Mouse (Mus musculus): ENCODE measurements around the gene Agrn. TPM values are rescaled to one million over a fixed set of nuclear protein-coding genes. Genes with fewer than 3 reads are reported as not detected.

Agrn gene
- 227 and 301 TPM in 2 replicates for polyA plus RNA-seq (2012; rRNA removed)

DNA sequence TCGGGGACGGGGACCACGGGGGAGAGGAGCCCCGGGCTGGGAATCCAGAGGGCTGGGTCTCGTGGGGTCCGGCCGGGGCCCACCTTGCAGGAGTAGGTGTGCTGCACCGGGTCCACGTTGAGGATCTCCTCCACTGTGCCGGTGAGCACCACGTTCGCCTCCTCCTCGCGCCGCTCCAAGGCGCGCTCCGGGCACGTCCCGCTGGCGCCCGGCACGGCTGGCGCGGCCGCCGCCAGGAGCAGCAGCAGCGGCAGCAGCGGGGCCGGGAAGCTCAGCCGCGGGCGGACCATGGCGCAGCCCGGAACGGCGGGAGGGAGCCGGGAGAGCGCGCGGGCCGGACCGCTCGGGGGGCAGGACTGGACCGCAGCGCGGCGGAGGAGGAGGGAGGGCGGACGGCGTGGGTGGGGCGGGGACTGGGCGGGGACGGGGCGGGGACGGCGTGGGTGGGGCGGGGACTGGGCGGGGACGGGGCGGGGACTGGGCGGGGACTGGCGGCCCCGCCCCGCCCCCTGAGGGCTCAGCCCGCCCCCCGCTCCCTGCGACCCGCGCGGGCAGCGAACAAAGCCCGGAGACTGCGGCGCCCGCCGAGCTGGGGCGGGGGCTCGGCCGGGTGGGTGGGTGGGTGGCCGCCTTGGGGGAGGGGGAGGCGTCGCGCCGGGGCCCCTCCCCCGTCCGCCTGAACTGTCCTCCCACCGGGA lies at the start of gene Agrn:
Agrn (minus strand) TSS at position 358 of the 698 bp plus-strand sequence.

GRCm38 (mm10) chr4:156235808-156236533 lies 38.7 kb upstream of the Agrn start, which contains the start of gene Noc2l:
Gene Noc2l, plus strand, starts transcription at chr4:156236010.

DNA sequence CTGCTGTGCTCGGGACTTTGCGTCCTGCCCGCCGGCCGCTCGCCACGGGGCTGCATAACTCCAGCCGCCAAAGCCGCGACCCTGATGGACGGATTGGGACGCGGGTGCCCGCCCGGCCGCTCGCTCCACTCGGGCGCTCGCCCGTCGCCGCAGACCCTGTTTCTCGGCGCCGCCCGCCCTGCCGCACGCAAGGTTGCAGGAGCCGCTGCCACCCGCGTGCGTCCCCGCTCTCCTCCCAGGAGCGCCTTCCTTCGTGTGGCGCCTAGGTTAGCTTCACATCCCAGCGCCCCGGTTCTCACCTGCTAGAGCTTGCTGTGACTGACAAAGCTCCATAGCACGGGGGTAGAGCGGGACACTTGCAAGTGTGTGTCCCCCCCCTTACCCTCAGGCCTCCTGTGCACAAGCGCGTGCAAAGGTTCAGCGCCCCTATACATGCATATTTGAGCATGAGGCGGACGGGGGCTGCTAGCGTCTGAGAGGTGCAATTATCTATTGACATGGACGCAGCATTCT lies 37.5 kb upstream of the Agrn start, which contains the start of gene Plekhn1:
Plekhn1 (minus strand) TSS at position 157 of the 513 bp plus-strand sequence.

GRCm38 (mm10) chr4:156215649-156216048 lies 18.4 kb upstream of the Agrn start, which contains the start of gene Perm1:
Gene Perm1, plus strand, starts transcription at chr4:156215868.

GRCm38 (mm10) chr4:156203001-156203412 lies 5.7 kb upstream of the Agrn start, which contains the start of gene AW011738:
Gene AW011738, plus strand, starts transcription at chr4:156203304.

GRCm38 (mm10) chr4:156200623-156201475 lies 3.6 kb upstream of the Agrn start, which contains the start of gene Isg15:
Gene Isg15, minus strand, starts transcription at chr4:156200818.

DNA sequence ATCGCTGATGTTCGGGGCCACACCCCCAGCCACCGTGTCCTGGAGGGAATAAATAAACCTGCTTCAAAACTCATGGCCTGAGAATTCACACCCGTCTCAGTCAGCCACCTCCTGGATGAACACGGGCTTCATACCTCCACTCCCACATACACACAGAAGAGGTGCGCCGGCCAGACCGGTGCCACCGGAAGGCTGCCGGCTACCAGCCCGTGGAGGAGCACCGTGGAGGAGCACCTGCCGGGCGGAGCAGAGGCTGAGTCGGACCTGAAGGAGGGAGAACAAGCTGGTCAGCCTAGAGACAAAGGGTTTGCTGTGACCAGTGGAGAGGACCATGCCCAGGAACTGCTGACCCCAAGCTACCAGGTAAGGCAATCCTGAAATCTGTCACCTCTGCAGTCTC lies 66.9 kb downstream of the Agrn start, which contains the start of gene Rnf223:
Rnf223 (plus strand) TSS at position 78 of the 400 bp plus-strand sequence.

Other genes with a start within 250 kb of the Agrn start
- 14.8 and 17.7 TPM in 2 replicates for gene C1qtnf12, start 235.2 kb downstream of the Agrn start, polyA plus RNA-seq (2012; rRNA removed)
- 8.5 and 10.3 TPM in 2 replicates for gene B3galt6, start 204.8 kb downstream of the Agrn start, polyA plus RNA-seq (2012; rRNA removed)
- 76.6 and 90.7 TPM in 2 replicates for gene Sdf4, start 204.6 kb downstream of the Agrn start, polyA plus RNA-seq (2012; rRNA removed)
- gene Tnfrsf4, start 183.6 kb downstream of the Agrn start, polyA plus RNA-seq (2012; rRNA removed) = 4.2 and 4.4 TPM in 2 replicates
- 0.06 and 0.16 TPM in 2 replicates for gene Tnfrsf18, start 171.3 kb downstream of the Agrn start, polyA plus RNA-seq (2012; rRNA removed)
- gene Ttll10, start 138.1 kb downstream of the Agrn start, polyA plus RNA-seq (2012; rRNA removed) = 0.24 and 0.45 TPM in 2 replicates
- 58.0 and 88.7 TPM in 2 replicates for gene 9430015G10Rik, start 87.5 kb downstream of the Agrn start, polyA plus RNA-seq (2012; rRNA removed)
- gene Rnf223, start 67.0 kb downstream of the Agrn start, polyA plus RNA-seq (2012; rRNA removed) = 2.9 and 4.2 TPM in 2 replicates
- gene Isg15, start 3.3 kb upstream of the Agrn start, polyA plus RNA-seq (2012; rRNA removed) = 1.0 and 1.2 TPM in 2 replicates
- 5.1 and 8.3 TPM in 2 replicates for gene AW011738, start 5.8 kb upstream of the Agrn start, polyA plus RNA-seq (2012; rRNA removed)
- 0.80 and 0.85 TPM in 2 replicates for gene Perm1, start 18.4 kb upstream of the Agrn start, polyA plus RNA-seq (2012; rRNA removed)
- gene Plekhn1, start 37.4 kb upstream of the Agrn start, polyA plus RNA-seq (2012; rRNA removed) = 53.9 and 68.3 TPM in 2 replicates
- gene Noc2l, start 38.5 kb upstream of the Agrn start, polyA plus RNA-seq (2012; rRNA removed) = 115 and 144 TPM in 2 replicates
- 5.3 and 5.9 TPM in 2 replicates for gene Samd11, start 58.2 kb upstream of the Agrn start, polyA plus RNA-seq (2012; rRNA removed)
- gene Vmn2r-ps159, start 133.6 kb upstream of the Agrn start, polyA plus RNA-seq (2012; rRNA removed) = not detected in 2 replicates